Mouse (Mus musculus): ENCODE results near the gene Aco1.

DNA sequence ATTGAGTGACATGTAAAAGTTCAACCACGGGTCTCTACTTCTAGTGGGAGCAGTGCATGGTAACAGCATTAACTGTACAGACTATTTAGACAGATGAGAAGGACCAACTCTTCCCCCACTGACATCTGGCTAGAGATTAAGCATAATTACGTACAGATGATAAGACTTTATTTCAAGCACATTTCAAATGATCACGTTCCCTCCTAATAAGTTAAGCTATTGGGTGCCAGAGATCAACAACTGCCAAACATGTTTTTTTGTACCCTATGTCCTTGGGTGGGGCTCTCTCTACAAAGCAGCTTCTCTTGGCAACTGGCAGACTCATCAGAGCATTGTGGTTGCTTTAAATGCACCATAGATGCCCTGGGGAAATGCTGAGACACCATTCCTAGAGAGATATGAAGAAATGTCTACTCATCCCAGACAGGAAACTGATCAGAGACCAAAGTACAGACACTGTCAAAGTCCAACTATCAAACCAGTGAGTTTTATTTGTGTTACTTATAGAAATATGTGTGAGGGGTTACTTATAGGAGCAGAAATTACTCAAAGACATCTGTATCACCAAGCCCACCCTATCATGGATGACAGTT lies 3.1 kb upstream of the Aco1 start:
- TF ChIP-seq CTCF (IDR thresholded peaks at IDR 0.05; ENCODE audit: extremely low read depth, insufficient read length, insufficient replicate concordance, low read depth, low read length) = no peak
- TF ChIP-seq POLR2A (IDR thresholded peaks at IDR 0.05; ENCODE audit: low read depth, low read length) = no peak

Data from small intestine, adult 2 months (tissue).